Mouse (Mus musculus) embryonic facial prominence, embryonic 10.5 days (tissue): ENCODE measurements around the gene Zswim1. TPM values are rescaled to one million over a fixed set of nuclear protein-coding genes. Genes with fewer than 3 reads are reported as not detected.

Experiments used
- DNase-seq: peaks from one replicate; pipeline ENCODE4 v3.0.0-alpha.2; 2017; ENCODE audit warnings: low spot score
- H3K27ac ChIP-seq: fragments of 300-500 bp; sonication (generic); replicated peaks from 2 replicates; pipeline ENCODE4 v1.5.1; 2016; ENCODE audit warnings: mild to moderate bottlenecking
- H3K27me3 ChIP-seq: fragments of 300-500 bp; sonication (generic); replicated peaks from 2 replicates; pipeline ENCODE4 v1.6.1; 2016; ENCODE audit warnings: low read depth, mild to moderate bottlenecking; ENCODE audit not compliant: poor library complexity, severe bottlenecking
- H3K36me3 ChIP-seq: fragments of 300-500 bp; sonication (generic); replicated peaks from 2 replicates; pipeline ENCODE4 v1.6.1; 2016; ENCODE audit warnings: mild to moderate bottlenecking, moderate library complexity
- H3K4me1 ChIP-seq: fragments of 300-500 bp; sonication (generic); 2 replicates; pipeline ENCODE4 v1.6.1; 2016
- H3K4me3 ChIP-seq: fragments of 300-500 bp; sonication (generic); 2 replicates; pipeline ENCODE4 v1.5.1; 2016; ENCODE audit warnings: mild to moderate bottlenecking, moderate library complexity
- H3K9me3 ChIP-seq: fragments of 300-500 bp; sonication (generic); 2 replicates; pipeline ENCODE4 v1.6.1; 2016; ENCODE audit warnings: mild to moderate bottlenecking
- WGBS: fragments of 180-500 bp; shearing (Covaris S2); methylation state at CpG from one replicate; pipeline ENCODE4 v1.1.7; 2016; 5-methylcytosine and 5-hydroxymethylcytosine counted together
- polyA plus RNA-seq: library from polyadenylated mRNA; unstranded; fragments of >200 nt; fragmentation: Nextera tagmentation; extraction: Ambion mirVana; gene quantifications from 2 replicates; pipeline ENCODE4 v1.2.1, GENCODE M21; 2016

The Zswim1 gene
- polyA plus RNA-seq, 1 experiment from 2014 or later = 24.2 TPM

- H3K4me1 ChIP-seq = peaks cover 36% of the 10 kb centered on the region
- no peak for DNase-seq
- peaks cover 13% of the 10 kb centered on the region; the same call in 1 of the 2 replicates for H3K27me3 ChIP-seq
- H3K36me3 ChIP-seq = peaks cover 12% of the 10 kb centered on the region; the same call in 1 of the 2 replicates
- H3K9me3 ChIP-seq = no peaks in the 10 kb centered on the region
- H3K4me3 ChIP-seq = peak overlapping the region; percentile 79
- 20% methylated on average over 7 of the region's 7 CpGs for WGBS
- H3K27ac ChIP-seq = peak overlapping the region; percentile 87; the same call in 1 of the 2 replicates
Observed at GRCm38 (mm10) chr2:164784869-164785420, 37.5 kb upstream of the Zswim1 start.

DNA sequence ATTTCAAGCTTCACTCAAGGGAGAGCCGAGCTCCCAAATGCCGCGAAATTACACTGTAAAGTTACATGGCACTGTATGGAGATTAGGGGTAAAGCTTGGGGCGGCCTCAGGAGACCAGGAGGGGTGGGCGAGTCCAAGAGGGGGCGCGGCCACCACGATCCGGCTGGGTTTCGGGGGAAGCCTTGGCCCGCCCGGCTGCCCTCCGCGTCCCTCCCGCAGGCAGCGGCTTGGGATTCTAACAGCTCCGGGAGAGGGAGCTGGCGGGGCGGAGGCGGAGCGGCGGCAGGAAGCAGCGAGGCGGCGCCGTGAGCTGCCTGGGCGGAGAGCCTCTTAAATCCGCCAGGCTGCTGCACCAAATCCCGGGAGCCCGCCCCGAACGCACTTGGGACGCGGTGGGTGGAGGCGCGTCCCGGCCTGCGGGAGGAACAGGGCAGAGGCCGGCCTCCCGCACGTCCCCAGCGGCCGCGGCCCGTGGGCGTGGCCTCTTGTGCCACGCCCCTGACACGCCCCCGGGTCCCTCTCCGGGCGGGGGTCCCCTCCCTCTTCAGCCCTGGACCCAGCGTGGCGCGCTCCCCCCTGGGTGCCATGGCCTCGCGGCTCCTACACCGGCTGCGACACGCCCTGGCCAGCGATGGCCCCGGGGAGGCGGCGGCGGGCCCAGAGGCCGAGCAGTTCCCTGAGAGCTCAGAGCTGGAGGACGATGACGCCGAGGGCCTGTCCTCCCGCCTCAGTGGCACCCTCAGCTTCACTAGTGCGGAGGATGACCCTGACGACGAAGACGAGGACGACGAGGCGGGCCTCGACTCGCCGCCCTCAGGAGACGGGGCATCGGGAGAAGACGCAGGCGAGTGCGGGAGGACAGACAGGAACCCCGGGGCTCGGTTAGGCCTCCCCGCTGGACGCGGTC is 36.8 kb upstream of the Zswim1 start, which contains the start of gene Snx21:
Snx21 (plus strand) TSS at position 343 of the 907 bp plus-strand sequence.
- Histone ChIP-seq H3K4me3 (peak within 1 kb of the TSS; percentile 79), H3K36me3 (peaks cover 18% of the 10 kb centered on the region; the same call in 1 of the 2 replicates), H3K27me3 (peaks cover 13% of the 10 kb centered on the region; the same call in 1 of the 2 replicates), H3K9me3 (no peaks in the 10 kb centered on the region), H3K4me1 (peaks cover 36% of the 10 kb centered on the region), H3K27ac (peak within 1 kb of the TSS; percentile 87)
- DNase-seq = peak; percentile 92
- under 1% methylated on average over 89 of the region's 89 CpGs for WGBS

- H3K27ac ChIP-seq = peak overlapping the region; percentile 87
Observed at GRCm38 (mm10) chr2:164786388-164786885, 36.0 kb upstream of the Zswim1 start.

GRCm38 (mm10) chr2:164787032-164787431 is 35.5 kb upstream of the Zswim1 start:
- Histone ChIP-seq H3K4me3 (peak overlapping the region; percentile 23; the same call in 1 of the 2 replicates), H3K9me3 (no peaks in the 10 kb centered on the region), H3K27ac (no peak overlapping the region), H3K27me3 (peaks cover 13% of the 10 kb centered on the region; the same call in 1 of the 2 replicates), H3K36me3 (peaks cover 30% of the 10 kb centered on the region), H3K4me1 (peaks cover 36% of the 10 kb centered on the region)
- no peak for DNase-seq
- 85% methylated on average over 3 of the region's 3 CpGs for WGBS

More at GRCm38 (mm10) chr2:164786388-164786885, 36.0 kb upstream of the Zswim1 start:
- Histone ChIP-seq H3K36me3 (peaks cover 24% of the 10 kb centered on the region), H3K27me3 (peaks cover 13% of the 10 kb centered on the region; the same call in 1 of the 2 replicates), H3K4me3 (peak overlapping the region; percentile 79), H3K9me3 (no peaks in the 10 kb centered on the region), H3K4me1 (peaks cover 36% of the 10 kb centered on the region)
- WGBS = 9% methylated on average over 15 of the region's 15 CpGs
- DNase-seq = no peak

DNA sequence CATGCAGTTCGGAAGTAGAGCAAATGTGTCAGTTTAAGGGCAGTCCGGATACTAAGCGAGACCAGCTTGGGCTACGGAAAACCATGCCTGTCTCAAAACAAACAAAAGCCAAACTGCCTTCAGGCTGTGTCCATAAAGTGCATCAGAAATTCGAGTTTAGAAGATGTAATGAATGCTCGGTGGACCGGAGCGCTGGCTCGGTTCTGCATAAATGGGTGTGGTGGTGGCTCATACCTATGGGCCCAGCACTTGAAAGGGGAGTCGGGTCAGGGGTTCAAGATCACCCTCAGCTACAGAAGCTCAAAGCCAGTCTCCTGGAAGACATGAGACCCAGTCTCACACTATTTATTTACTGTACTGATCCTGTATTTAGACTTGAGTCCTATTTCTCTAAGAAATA is 34.7 kb upstream of the Zswim1 start:
- peaks cover 13% of the 10 kb centered on the region; the same call in 1 of the 2 replicates for H3K27me3 ChIP-seq
- H3K4me3 ChIP-seq = no peak overlapping the region
- WGBS = 79% methylated on average over 10 of the region's 10 CpGs
- peaks cover 38% of the 10 kb centered on the region for H3K36me3 ChIP-seq
- no peak overlapping the region for H3K27ac ChIP-seq
- H3K4me1 ChIP-seq = peaks cover 36% of the 10 kb centered on the region
- DNase-seq = no peak
- H3K9me3 ChIP-seq = no peaks in the 10 kb centered on the region

DNA sequence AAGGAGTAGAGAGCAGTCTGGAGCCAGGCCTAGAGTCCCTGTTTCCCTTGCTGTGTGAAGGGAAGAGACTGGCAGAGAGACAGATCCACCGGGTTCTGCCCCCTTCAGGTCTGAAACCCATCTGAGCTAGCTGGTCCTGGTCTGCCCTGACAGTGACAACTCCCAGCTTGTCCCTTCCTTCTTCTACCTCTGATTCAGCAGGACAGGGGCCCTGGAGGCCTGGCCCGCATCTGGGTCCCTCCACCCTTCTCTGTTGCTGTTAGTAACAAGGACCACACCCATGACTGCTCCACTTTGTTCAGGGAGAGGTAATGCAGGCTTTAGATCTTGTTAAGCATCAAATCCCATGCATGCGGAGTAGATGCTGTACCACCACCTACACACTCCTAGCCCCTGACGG is 34.1 kb upstream of the Zswim1 start:
- H3K4me1 ChIP-seq = peaks cover 36% of the 10 kb centered on the region
- H3K36me3 ChIP-seq = peaks cover 44% of the 10 kb centered on the region
- 0 out of 2 replicates have a peak overlapping the region, but pooled peaks have one; percentile 30 for H3K27ac ChIP-seq
- H3K27me3 ChIP-seq = peaks cover 13% of the 10 kb centered on the region; the same call in 1 of the 2 replicates
- H3K9me3 ChIP-seq = no peaks in the 10 kb centered on the region
- WGBS = 74% methylated on average over 4 of the region's 4 CpGs
- no peak for DNase-seq
- no peak overlapping the region for H3K4me3 ChIP-seq

- WGBS = 81% methylated on average over 4 of the region's 4 CpGs
- no peak overlapping the region for H3K27ac ChIP-seq
Observed at GRCm38 (mm10) chr2:164790451-164790850, 32.0 kb upstream of the Zswim1 start.

GRCm38 (mm10) chr2:164791841-164792261 is 30.6 kb upstream of the Zswim1 start:
- Histone ChIP-seq H3K4me3 (no peak overlapping the region; the same call in 1 of the 2 replicates), H3K27ac (no peak overlapping the region), H3K36me3 (peaks cover 71% of the 10 kb centered on the region), H3K9me3 (no peaks in the 10 kb centered on the region), H3K27me3 (peaks cover 4% of the 10 kb centered on the region; the same call in 1 of the 2 replicates), H3K4me1 (peaks cover 14% of the 10 kb centered on the region)
- WGBS = 95% methylated on average over 18 of the region's 18 CpGs
- no peak for DNase-seq

More at GRCm38 (mm10) chr2:164790451-164790850, 32.0 kb upstream of the Zswim1 start:
- Histone ChIP-seq H3K9me3 (no peaks in the 10 kb centered on the region), H3K4me1 (peaks cover 28% of the 10 kb centered on the region), H3K4me3 (no peak overlapping the region), H3K36me3 (peaks cover 57% of the 10 kb centered on the region), H3K27me3 (peaks cover 9% of the 10 kb centered on the region; the same call in 1 of the 2 replicates)
- no peak for DNase-seq

GRCm38 (mm10) chr2:164792400-164793190 is 29.9 kb upstream of the Zswim1 start:
- peaks cover 77% of the 10 kb centered on the region for H3K36me3 ChIP-seq
- WGBS = 93% methylated on average over 12 of the region's 12 CpGs
- H3K27me3 ChIP-seq = no peaks in the 10 kb centered on the region
- H3K9me3 ChIP-seq = no peaks in the 10 kb centered on the region
- no peak overlapping the region for H3K4me3 ChIP-seq
- no peak overlapping the region for H3K27ac ChIP-seq
- H3K4me1 ChIP-seq = peaks cover 10% of the 10 kb centered on the region
- no peak for DNase-seq

DNA sequence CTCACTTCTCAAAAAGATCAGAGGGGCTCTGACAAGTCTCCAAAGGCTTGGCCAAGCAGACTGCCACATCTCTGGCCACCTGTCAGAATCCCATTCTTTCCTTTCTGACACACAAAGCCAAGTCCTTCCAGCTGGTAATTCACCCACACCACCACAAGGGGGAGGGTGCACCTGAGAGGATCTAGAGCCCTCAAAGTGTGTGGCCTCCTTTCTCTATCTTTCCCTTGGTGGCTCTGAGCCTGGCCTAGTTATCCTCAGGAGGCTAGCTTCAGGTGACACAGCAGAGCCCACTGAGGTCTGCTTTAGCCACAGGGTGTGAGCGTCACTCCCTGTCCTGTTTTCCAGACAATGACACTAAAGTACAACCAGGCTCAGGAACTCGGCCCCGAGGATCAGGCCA is 29.2 kb upstream of the Zswim1 start:
- H3K27me3 ChIP-seq = no peaks in the 10 kb centered on the region
- no peaks in the 10 kb centered on the region for H3K9me3 ChIP-seq
- H3K4me3 ChIP-seq = no peak overlapping the region
- peaks cover 83% of the 10 kb centered on the region for H3K36me3 ChIP-seq
- no peak overlapping the region for H3K27ac ChIP-seq
- peaks cover 9% of the 10 kb centered on the region for H3K4me1 ChIP-seq
- peak; percentile 71 for DNase-seq
- 78% methylated on average over 3 of the region's 3 CpGs for WGBS

DNA sequence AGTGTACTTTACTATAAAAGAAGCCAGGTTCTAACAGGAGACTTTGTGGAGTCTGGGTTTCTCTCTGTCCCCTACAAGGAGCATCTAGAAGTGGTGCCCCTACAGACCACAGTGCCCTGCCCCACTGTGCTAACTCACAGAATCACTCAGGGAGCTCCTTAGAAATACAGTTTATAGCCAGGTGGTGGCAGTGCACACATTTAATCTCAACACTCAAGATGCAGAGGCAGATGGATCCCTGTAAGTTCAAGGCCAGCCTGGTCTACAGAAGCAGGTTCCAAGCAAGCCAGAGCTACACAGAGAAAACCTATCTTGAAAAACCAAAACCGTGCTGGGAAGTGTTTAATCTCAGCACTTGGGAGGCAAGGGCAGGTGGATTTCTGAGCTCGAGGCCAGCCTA is 28.7 kb upstream of the Zswim1 start:
- no peak for DNase-seq
- Histone ChIP-seq H3K36me3 (peaks cover 83% of the 10 kb centered on the region), H3K27ac (no peak overlapping the region), H3K4me3 (no peak overlapping the region), H3K27me3 (no peaks in the 10 kb centered on the region), H3K9me3 (no peaks in the 10 kb centered on the region), H3K4me1 (peaks cover 3% of the 10 kb centered on the region)
- 91% methylated on average over 2 of the region's 2 CpGs for WGBS

DNA sequence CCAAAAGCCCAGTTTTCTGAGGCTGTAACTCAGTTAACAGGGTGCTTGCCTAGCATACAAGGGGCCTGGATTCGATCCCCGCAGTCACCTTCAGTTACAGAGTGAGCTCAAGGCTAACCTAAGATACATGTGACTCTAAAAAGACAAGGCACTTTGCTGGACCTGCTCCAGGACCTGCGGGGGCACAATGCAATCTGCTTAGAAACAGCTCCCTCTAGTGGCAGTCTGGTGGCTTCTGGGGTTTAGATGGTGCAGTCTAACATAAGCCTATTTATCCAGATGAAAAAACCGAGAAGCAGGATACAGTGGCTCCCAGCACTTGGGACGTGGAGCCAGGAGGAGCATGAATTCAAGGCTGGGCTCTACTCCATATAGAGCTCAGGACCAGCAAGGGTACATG is 28.2 kb upstream of the Zswim1 start:
- H3K36me3 ChIP-seq = peaks cover 84% of the 10 kb centered on the region
- no peak overlapping the region for H3K4me3 ChIP-seq
- H3K4me1 ChIP-seq = no peaks in the 10 kb centered on the region
- DNase-seq = peak; percentile 81
- 33% methylated on average over 5 of the region's 5 CpGs for WGBS
- H3K27me3 ChIP-seq = no peaks in the 10 kb centered on the region
- no peak overlapping the region for H3K27ac ChIP-seq
- no peaks in the 10 kb centered on the region for H3K9me3 ChIP-seq
